Mouse (Mus musculus): ENCODE data around the gene 1700123O20Rik.
A peak's percentile ranks its signal among the peaks of the same experiment; 100 is the strongest.

The 1700123O20Rik gene

DNA sequence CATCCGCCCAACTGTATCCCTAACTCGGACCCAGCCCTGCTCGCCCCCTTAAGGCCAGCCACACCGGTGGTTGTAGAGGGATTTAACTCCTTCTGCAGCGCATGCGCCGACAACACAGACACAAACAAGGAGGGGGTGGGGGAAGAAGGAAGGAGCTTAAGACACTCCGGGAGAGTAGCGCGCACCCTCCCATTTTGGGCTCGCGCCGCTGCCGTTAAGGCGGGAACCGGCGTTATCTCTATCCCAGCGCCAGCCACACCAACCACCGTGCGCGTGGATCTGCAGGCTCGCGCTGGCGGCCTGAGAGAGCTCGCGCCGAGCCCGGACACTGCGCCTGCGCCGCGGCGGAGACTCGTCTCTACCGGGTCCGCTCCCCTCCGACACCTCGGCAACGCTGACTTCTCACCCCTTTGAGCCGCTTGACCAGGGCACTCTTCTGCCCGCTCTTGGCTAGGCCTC is at the start of gene 1700123O20Rik:
1700123O20Rik (plus strand) TSS at position 154 of the 459 bp plus-strand sequence.
- no peak for DNase-seq

DNA sequence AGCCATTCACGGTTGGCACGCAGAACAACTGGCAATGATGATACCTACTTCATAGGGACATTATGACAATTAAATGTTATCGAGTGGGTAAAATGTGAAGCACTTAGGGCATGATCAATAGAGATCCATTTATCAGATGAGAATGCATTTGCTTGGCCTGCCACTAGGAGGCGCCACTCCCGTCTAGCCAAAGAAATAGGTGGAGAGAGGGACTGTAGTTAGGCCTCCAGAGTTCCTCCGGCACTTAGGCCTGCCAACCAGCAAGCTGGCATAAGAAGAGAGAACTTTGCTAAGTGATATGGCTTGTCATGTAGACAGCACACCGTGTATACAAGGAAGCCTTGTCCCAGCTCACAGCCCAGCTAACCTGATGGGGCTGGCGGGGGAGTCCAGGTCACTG is 49.1 kb upstream of the 1700123O20Rik start:
- peak; percentile 43 for DNase-seq

DNA sequence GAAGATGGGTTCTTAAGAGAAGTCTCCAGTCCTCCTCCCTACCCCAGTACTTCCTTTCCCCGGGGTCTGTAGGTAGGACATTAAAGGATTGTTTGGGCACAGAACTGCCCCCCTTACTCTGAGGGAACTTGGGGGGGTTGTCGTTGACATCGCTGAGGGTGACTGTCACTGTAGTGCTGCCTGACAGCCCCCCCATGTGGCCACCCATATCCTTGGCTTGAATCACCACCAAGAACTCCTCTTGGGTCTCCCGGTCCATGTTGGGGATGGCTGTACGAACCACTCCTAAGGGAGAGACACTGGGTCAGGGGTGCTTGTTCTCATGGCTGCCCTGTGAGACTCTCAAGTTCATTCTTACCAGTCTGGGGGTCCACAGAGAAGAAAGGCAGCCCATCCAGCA is 47.8 kb upstream of the 1700123O20Rik start:
- no peak for DNase-seq

DNA sequence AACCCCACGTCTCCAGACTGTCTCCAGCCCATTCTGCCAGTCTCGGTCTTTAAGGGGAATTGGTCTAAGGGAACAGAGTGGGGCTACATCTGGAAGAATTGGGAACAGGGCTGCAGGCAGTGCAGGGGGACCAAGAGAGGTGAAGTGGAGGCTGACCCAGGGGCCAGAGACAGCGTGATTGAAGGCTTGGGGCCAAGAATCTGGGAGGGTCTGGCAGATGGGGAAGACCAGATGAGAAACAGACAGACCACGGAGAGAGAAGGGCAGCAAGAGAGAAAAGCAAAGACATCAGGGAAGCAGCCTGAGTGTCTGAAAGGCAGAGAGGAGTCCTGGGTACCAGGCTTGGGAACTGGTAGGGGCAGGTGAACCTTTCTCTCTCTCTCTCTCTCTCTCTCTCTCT is 45.9 kb upstream of the 1700123O20Rik start:
- DNase-seq, result no peak

DNA sequence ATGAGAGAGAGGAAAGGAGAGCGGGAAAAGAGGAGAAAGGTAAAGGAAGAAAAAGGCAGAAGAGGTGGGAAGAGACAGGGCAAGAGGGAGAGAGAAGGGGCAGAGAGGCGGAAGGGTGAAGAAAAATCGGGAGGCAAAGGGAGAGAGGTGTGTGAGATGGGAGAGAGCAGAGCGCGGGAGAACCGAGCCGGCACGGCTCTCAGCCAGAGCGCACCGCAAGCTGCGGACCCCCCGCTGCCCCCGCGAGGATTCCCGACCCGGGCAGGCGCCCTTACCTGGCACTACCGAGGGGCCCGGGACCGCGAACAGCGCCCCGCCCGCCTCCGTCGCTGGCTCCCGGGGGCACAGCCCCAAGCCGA is 45.1 kb upstream of the 1700123O20Rik start, which contains the start of gene Gm17606:
Gm17606 (plus strand) TSS at position 7 of the 359 bp plus-strand sequence.
- DNase-seq, result no peak

DNA sequence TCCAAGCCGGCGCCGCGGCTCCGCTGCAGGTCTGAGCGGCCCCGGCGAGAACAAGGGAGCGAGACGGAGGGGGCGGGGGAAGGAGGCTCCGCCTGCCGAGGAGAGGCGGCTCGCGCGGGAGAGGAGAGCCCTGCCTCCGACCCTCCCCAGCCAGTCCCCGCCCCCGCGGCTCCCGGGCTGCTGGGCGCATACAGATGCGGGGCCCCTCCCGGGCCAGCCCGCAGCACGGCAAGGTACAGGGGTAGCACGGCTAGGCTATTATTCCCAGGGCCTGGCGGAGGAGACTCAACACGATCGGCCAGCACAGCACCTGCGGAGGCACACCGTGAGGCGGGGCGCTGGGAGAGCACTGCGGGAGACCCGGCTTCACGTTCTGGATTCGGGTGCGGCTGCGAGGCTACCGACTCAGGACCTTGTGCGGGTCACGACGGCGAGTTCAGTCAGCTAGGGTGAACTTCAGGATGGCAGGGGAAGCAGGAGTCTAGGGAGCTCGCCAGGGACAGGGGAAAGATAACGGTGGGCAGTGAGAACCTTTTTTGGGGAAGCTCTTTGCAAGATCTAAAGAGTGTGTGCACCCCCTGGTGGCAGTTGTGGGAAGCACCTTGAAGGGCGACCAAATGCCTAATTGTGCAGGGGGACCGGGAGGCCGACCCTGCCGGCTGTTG is 44.6 kb upstream of the 1700123O20Rik start, which contains the start of gene Cdh24:
Cdh24 (minus strand) TSS at position 60 of the 665 bp plus-strand sequence.
- DNase-seq, result peak; percentile 88

DNA sequence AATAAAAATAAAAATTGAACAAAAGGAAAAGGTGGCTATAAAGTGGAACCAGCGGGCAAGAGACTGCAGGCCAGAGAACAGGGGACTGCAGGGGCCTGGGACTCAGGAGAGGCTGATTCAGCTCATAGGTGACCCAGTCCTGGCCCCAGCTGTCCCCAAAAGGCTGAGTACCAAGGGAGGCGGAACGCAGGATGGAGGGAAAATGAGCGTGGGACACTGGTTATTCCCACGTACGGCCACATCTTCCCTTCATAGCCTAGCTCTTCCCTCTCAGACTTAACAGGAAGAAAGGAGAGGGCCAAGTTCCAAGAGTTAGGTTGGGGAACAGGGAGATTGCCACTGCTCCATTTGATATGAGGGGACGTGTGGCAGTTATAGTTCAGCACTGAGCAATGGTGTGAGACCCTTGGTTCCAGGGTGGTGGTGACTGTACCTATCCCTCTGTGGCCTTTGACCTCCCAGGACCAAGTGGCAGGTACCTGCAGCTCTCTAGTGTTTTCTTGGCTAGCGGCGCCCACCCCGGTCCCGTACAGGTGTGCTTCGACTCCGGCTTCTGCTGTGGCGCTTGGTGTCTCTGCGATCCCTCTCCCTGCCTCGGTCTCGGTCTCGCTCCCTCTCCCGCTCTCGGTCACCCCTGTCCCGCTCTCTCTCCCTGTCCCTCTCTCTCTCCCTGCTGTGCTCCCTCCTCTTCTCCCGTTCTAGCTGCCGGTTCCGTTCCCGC is 43.6 kb upstream of the 1700123O20Rik start:
- no peak for DNase-seq

DNA sequence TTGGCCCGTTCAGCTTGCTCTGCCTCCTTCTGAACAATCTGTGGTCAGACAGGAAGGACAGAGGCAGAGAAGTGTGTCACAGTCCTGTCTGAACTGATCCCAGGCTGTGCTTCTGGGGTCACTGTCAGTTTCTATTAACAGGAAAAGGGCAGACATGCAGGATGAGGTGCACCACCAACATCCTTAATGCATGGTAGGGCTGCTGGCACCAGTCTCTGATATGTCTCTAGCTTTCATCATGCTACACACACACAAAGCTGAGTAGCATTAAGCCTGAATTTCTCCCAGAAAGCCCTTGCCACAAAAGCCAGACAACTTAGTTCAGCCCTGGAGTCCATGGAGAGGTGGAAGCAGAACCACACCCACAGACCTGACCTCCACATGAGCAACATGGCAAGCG is 43.0 kb upstream of the 1700123O20Rik start:
- DNase-seq, result no peak

DNA sequence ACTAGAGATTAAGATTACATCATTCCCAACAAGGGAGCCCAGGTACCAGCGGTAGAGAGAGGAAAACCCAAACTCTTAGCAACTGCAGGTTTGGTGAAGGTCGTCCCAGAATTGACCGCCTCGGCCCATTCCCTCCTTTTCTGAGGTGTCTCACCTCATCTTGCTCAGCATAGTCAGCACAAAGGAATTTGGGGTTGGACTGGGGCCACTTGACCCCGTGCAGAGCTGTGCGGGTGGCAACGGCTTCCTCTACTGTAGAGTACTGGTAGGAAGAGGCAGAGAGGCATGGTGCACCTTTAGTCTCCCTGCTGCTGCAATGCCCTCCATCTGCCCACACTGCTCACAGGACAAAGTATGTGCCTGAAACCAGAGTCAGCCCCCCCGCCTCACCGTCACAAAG is 41.7 kb upstream of the 1700123O20Rik start:
- no peak for DNase-seq

DNA sequence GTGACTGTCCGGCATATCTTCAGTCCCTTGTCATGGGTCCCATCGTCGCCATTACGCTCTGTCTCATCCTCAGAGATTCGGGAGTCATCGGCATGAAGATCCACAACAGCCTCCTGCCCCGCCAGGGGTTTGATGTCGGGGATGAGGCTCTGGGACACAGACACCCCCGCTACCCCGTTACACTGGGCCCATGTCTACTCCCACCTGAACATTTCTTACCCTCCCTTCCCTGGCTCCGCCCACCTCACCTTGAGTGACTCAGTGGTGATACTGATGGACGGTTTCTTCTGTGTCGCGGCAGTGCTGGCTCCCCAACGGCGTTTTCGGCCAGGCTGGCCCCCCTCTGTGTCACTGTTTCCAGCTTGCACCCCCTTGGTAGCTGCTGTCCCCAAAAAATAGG is 39.6 kb upstream of the 1700123O20Rik start:
- no peak for DNase-seq

DNA sequence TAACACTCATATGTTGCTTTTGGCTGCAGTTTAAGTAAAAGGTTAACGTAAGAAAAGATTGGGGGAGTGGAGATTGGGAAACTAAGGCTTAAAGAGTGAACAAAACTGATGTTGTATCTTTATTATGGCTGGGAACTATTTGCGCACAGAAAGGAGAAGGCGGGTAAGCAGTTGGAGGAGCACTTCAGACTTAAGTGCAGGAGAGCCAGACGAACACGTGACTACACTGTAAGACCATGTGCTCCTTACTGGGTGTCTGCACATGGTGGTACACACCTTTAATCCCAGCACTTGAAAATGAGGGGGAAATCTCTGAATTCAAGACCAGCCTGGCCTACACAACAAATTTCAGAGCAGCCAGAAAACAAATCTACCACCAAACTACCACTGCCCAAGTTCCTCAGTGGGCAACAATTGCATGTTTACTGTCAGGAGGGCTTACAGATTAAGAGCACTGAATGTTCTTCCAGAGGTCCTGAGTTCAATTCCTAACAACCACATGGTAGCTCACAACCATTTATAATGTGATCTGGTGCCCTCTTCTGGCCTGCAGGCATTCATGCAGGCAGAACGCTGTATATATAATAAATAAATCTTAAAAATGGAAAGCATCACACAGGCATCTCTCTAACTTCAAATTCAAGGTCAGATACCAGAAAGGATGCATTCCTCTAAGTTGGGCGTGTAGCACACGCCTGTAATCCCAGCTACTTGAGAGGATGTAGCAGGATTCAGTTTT is 38.9 kb upstream of the 1700123O20Rik start:
- DNase-seq, result no peak

DNA sequence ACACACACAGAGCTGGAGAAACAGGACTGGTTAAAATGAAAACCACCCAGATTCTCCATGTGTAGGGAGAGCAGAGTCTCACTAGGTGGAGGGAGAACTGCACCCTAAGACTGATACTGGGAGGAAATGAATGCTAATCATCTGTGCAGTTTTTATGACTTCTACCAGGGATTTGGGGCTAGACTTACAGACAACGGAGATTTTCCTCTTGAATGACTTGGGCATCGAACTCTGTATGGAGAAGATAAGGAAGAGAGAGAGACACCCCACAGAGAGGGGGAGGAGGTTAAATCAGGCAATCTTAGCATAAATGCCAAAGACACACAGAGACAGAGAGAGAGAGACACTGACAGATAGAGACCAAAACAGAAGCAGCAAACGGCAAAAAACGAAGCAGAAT is 38.1 kb upstream of the 1700123O20Rik start:
- DNase-seq, result no peak

DNA sequence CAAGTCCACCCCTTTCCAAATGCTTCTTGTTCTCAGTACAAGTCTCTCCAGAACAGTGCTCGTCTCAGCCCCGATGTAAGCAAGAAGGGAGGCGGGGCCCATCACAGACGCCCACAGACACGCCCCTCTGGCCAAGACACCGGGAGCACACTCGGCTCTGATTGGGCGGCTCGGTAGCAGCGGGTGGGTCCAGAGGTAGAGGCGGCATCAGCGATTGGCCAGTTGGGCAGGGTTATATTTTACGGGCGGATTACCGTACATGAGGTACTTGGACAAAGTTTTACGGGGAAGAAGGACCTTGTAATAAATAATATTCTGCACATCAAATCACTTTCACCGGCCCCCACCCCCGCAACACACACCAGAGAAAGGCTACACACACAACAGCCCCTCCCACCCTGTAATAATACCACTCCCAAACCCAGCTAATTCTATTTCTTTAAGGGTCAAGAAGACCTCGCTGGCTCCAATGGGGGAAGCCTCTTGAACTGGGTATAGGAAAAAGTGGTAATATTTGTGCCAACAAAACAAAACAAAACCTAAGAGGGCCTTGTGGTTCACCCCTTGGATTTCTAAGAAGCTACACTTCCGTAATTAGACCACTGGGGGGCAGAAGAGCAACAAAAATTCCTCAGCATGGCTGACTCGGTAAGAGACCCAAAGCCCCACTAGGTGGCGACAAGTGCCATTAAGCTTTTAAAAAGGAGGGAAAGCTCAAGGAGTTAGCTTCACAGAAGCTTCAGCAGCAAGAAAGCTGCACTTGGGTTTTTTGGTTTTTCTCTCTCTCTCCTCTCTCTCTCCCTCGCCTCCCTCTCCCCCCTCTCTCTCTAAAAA is 35.2 kb upstream of the 1700123O20Rik start:
- peak; percentile 92 for DNase-seq

DNA sequence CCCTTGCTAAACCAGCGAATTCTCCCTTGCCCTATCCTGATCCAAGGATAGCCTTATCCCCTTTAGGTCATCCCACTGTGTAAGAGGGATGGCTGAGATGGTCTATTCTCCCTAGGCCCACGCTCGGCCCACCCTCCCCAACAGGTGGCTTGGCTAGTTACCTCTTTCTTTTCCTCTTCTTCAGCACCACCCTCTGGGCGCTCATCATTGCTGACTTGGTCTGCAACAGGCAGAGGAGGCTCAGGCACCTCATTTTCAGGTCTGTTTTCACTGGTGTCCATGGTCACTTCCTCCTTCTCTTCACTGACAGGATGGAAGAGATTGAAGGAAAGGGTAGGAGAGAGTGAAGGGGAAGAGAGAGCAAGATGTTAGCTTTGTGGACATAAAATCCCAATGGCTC is 34.5 kb upstream of the 1700123O20Rik start:
- no peak for DNase-seq

DNA sequence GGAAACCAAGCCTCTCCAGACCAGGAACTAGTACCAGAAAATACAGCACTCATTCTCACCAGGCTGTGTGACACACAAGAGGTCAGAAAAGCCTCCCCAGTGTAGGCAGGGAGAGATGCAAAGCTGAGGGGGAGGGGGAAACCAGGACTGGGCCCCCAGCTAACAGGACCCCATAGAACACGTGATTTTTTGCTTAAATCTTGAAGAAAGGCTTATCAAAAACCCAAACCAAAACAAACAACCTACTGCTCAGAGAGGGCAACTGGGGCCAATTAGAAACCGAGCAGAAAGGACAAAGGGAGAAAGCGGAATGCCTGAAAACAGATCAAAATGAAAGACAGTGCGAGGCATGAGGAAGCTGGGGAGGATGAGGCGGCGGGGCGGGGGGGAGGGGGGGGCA is 33.2 kb upstream of the 1700123O20Rik start:
- DNase-seq, result no peak

DNA sequence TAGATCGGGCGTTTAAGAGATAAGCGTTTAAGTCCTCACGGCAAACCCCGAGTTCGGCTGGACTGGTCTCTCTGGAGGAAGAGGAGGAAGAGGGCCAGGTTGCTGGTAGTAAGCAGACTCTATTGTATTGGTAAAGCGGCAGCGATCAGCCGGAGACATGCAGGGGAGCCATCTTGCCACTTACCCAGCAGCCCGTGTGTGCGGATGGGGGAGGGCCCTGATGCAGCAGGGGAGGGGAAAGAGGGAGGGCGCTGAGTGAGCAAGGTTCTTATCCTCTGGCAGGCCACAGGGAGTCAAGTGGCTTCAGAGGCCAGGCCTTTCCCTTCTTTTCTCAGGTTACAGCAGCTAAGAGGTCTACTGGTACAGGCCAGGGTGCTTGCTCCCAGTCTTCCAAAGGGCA is 32.5 kb upstream of the 1700123O20Rik start:
- peak; percentile 94 for DNase-seq

DNA sequence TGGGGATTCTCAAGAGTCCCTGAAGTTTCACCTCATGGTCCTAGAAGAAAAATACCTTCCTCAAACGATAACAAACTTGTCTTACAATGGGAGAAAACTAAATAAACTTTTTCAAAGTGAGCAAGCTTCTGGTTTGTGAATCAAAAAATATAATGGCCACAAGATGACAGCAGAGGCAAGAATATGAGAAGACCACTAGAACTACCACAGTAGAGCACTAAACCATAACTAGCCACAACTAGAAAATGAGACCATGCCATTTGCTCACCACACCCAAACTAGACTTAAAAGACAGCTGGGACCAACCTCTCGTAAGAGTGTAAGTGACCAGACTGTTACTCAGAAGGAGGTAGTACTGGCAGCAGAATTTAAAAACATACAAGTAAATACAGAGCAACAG is 26.0 kb upstream of the 1700123O20Rik start:
- peak; percentile 37 for DNase-seq

DNA sequence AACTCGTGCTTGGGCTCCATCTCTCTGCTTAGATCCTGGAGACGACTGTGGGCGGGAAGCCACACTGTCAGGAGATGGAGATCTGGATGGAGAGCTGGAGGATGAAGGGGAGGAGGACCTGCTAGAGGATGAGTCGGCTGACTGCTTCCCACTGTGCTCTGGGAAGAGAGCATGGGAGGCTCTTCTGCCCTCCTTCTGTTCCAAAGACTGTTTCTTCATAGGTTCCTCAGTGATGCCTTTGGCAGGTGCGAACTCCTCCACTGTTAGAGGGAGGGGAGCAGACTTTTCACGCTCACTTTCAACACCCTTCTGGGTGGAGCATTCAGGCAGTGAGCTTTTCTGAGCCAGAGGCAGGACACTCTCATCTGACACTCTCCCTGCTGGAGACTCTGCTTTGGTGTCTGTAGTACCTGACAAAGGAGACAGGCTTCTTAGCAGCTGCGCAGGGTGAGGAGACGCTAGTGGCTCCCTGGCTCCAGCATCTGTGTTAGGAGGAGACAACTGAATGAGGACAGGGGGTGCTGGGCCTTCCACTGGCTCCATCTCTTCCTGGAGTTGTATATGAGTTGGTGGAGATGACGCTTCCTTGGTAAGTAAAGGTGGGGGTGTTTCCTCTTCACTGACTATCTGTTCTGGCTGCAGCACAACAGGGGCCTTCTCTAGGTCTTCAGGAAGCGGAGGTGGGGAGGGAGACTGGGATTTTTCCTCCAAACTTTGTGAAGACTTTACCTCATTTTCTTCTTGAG is 21.4 kb upstream of the 1700123O20Rik start:
- DNase-seq, result no peak

DNA sequence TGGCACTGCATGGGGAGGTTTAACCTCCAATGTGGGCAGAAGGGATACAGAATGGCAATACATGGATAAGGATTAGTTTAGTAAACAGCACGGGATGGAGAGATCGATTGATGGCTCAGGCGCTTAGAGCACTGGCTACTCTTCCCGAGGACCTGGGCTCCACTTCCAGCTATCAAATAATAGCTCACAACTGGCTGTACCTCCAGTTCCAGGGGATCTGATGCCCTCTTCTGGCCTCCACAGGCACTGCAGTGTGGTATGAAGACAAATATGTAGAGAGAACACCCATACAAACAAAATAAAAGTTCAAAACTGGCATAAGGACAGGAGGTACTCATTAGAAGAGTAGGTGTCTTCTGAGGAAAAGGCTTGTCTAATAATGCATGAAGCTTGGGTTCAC is 16.6 kb upstream of the 1700123O20Rik start:
- peak; percentile 71 for DNase-seq

DNA sequence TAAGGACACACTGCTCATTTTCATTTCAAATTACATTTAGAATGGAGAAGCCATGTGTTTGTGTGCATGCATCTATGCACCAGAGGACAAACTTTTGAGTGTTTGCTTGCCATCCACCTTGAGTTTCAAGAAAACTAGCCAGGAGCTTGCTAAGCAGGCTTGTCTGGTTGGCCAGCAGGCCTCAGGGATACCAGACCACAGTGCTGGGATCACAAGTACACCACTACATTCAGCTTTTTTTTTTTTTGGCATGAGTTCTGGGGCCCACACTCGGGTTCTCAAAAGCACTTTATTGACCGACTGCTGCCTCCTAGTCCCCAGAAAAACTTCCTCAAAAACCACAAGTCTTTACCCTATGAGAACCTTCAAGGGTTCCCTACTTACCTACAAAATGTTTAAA is 11.7 kb upstream of the 1700123O20Rik start:
- DNase-seq, result no peak

DNA sequence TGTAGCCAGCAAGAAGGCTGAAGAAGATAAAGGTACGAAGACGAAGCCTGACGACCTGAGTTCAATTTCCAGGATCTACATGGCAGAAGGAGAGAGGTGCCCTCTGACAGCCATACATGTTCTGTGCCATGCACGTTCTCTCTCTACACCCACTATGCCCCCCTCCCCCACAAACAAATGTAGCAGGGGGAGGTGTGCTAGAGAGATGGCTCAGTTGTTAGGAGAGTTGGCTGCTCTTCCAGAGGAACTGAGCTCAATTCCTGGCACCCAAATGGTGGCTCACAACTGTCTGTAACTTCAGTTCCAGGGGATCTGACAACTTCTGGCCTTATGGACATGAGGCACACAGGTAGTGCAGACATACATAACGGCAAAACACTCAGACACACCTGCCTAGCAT is 9.7 kb upstream of the 1700123O20Rik start:
- no peak for DNase-seq

Measured in kidney, adult 9 months (tissue).